Mouse (Mus musculus) ES-E14 (cell line): ENCODE data around the gene Pou2f3. TPM values are rescaled to one million over a fixed set of nuclear protein-coding genes. Genes with fewer than 3 reads are reported as not detected.

Source experiments
- DNase-seq: peaks from one replicate; pipeline ENCODE4 v3.0.0-alpha.2; 2013; ENCODE audit warnings: low read depth, low spot score
- H3K27ac ChIP-seq: 2 replicates; pipeline ENCODE4 v1.5.1; 2012; ENCODE audit warnings: low read depth, mild to moderate bottlenecking, low read length, moderate library complexity, mixed read lengths; ENCODE audit not compliant: poor library complexity, insufficient read depth, severe bottlenecking
- H3K36me3 ChIP-seq: 2 replicates; pipeline ENCODE4 v1.6.1; 2012; ENCODE audit warnings: mild to moderate bottlenecking, low read length, moderate library complexity, mixed read lengths; ENCODE audit not compliant: control insufficient read depth, poor library complexity, insufficient read depth, severe bottlenecking
- H3K4me1 ChIP-seq, 2 experiments: fragments of 150-350 bp in 1 of 2; sonication (generic) in 1 of 2; 2 replicates each; pipeline ENCODE4 v1.6.1; 2012; ENCODE audit warnings: low read length in 2 of 2, mild to moderate bottlenecking in 1 of 2, mixed read lengths in 1 of 2; ENCODE audit not compliant: control insufficient read depth in 2 of 2, insufficient read depth in 2 of 2, poor library complexity in 1 of 2
- H3K4me3 ChIP-seq, 2 experiments: fragments of 150-350 bp in 1 of 2; sonication (generic) in 1 of 2; 2 replicates each; pipeline ENCODE4 v1.5.1; 2012; ENCODE audit warnings: low read length in 2 of 2, low read depth in 1 of 2, mild to moderate bottlenecking in 1 of 2, mixed read lengths in 1 of 2; ENCODE audit not compliant: insufficient read depth in 1 of 2, poor library complexity in 1 of 2, severe bottlenecking in 1 of 2
- H3K9ac ChIP-seq: 2 replicates; pipeline ENCODE4 v1.6.1; 2012; ENCODE audit warnings: low read depth, mild to moderate bottlenecking, low read length, mixed read lengths; ENCODE audit not compliant: poor library complexity, insufficient read depth, severe bottlenecking
- H3K9me3 ChIP-seq: fragments of 150-350 bp; sonication (generic); 2 replicates; pipeline ENCODE4 v1.6.1; 2012; ENCODE audit warnings: low read depth, mild to moderate bottlenecking, low read length; ENCODE audit not compliant: control insufficient read depth, insufficient read depth
- CHD2 ChIP-seq: IDR thresholded peaks from 2 replicates; pipeline ENCODE4 v1.6.1; 2014; ENCODE audit warnings: mild to moderate bottlenecking, low read depth, low read length, inconsistent platforms
- HCFC1 ChIP-seq: IDR thresholded peaks from 2 replicates; pipeline ENCODE4 v1.6.1; 2012; ENCODE audit warnings: low read length, inconsistent platforms, borderline replicate concordance; ENCODE audit not compliant: insufficient read depth
- MAFK ChIP-seq: IDR thresholded peaks from 2 replicates; pipeline ENCODE4 v1.6.1; 2014; ENCODE audit warnings: mild to moderate bottlenecking, low read depth, low read length, inconsistent platforms; ENCODE audit not compliant: insufficient read depth
- ZC3H11A ChIP-seq: IDR thresholded peaks from 2 replicates; pipeline ENCODE4 v1.6.1; 2012; ENCODE audit warnings: low read depth, mild to moderate bottlenecking, inconsistent platforms, low read length, borderline replicate concordance
- ZNF384 ChIP-seq: IDR thresholded peaks from 2 replicates; pipeline ENCODE4 v1.6.1; 2012; ENCODE audit warnings: low read depth, low read length, inconsistent platforms
- in situ Hi-C, 2 experiments: fragments of 600-800 bp; cut with MboI; formaldehyde crosslinking; loops; one replicate each; pipeline ENCODE4 v1.15.1; 2025; ENCODE audit warnings: low sequenced_read_pairs in 2 of 2, inconsistent platforms in 1 of 2; ENCODE audit not compliant: unreplicated experiment in 2 of 2
- total RNA-seq: library from RNA; depleted of rRNA; stranded (reverse); fragments of 300-350 nt; gene quantifications from 2 replicates; pipeline ENCODE4 v1.2.3, GENCODE M21; 2012; rRNA removed

Pou2f3 gene
- total RNA-seq: 0.58 and 1.5 TPM in 2 replicates

- in situ Hi-C loops: loop anchor here in 1 of 2 experiments (5.0 to 10.0 kb wide), 2 partner anchors 68 to 205 kb away; no protein-coding TSS in a partner anchor
- Histone ChIP-seq H3K36me3 (no peaks in the 10 kb centered on the region), H3K9me3 (no peaks in the 10 kb centered on the region), H3K9ac (peak within 1 kb of the TSS; percentile 18; the same call in 1 of the 2 replicates), H3K4me1 (peaks cover 3 to 11% of the 10 kb centered on the region in 2 experiments; a peak in 3 of 4 replicates), H3K4me3 (no peak within 1 kb of the TSS; a peak in 1 of 4 replicates), H3K27ac (peak within 1 kb of the TSS; percentile 27; the same call in 1 of the 2 replicates)
- no peak for TF ChIP-seq MAFK
- TF ChIP-seq HCFC1: no peak
- no peak for TF ChIP-seq ZNF384
- peak; percentile 72 for DNase-seq
Observed at GRCm38 (mm10) chr9:43210190-43210682, at the start of gene Pou2f3. Gene Pou2f3, minus strand, starts transcription at chr9:43210369.

DNA sequence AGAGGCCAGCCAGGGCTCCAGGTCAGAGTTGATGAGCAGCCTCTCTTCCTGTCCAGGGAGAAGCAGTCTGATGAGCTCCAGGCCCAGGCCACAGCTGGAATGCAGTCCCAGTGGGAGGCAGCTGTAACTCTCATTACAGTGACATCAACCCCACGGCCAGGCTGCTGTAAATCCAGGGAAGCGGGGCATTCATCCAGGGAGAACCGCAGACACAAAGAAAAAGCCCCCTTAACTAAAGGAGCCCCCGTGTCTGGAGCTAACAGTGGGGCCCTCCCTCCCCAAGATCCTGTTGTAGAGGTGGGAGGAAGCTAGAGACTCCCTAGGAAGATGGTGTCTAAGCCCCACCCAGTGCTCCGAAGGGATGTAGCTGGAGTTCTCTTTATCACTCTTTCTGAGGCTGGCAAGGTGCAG, 43.1 kb upstream of the Pou2f3 start:
- in situ Hi-C loops: no loop called here
- no peak overlapping the region for H3K9ac ChIP-seq

DNA sequence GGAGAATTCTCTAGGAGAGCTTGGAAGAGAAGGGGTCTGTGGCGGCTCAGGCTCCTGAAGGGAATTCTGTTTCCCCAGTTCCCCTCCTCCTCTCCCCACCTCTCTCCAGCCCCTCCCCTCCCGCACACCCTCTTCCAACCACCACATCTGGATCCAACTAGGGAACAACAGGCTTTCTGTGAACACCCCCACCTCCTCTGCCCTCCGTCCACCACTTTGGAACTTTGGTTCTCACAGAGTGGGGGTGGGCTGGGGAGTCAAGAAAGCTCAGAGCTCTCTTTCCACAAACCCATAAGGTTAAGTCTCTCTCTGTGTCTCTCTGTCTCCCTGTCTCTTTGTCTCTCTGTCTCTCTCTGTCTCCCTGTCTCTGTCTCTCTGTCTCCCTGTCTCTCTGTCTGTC, 42.6 kb upstream of the Pou2f3 start:
- H3K4me1 ChIP-seq: peaks cover 2 to 7% of the 10 kb centered on the region in 2 experiments; a peak in 3 of 4 replicates
- H3K9me3 ChIP-seq: no peaks in the 10 kb centered on the region
- in situ Hi-C loops: no loop called here
- no peaks in the 10 kb centered on the region for H3K36me3 ChIP-seq
- no peak overlapping the region for H3K9ac ChIP-seq
- H3K4me3 ChIP-seq: no peak overlapping the region
- TF ChIP-seq ZC3H11A: no peak
- no peak for TF ChIP-seq ZNF384
- TF ChIP-seq HCFC1: no peak
- TF ChIP-seq CHD2: no peak
- no peak for TF ChIP-seq MAFK
- DNase-seq: no peak
- no peak overlapping the region for H3K27ac ChIP-seq

More for the DNA sequence above, 43.1 kb upstream of the Pou2f3 start:
- no peak for DNase-seq
- H3K4me1 ChIP-seq: peaks cover 2 to 7% of the 10 kb centered on the region in 2 experiments; a peak in 3 of 4 replicates
- H3K4me3 ChIP-seq: no peak overlapping the region
- TF ChIP-seq HCFC1 (no peak), ZC3H11A (no peak), CHD2 (no peak), ZNF384 (no peak), MAFK (no peak)
- no peak overlapping the region for H3K27ac ChIP-seq
- no peaks in the 10 kb centered on the region for H3K9me3 ChIP-seq
- no peaks in the 10 kb centered on the region for H3K36me3 ChIP-seq

GRCm38 (mm10) chr9:43251786-43252185, 41.6 kb upstream of the Pou2f3 start:
- TF ChIP-seq CHD2 (no peak), HCFC1 (no peak), MAFK (no peak), ZC3H11A (no peak), ZNF384 (no peak)
- H3K27ac ChIP-seq: no peak overlapping the region
- peaks cover 2 to 8% of the 10 kb centered on the region in 2 experiments; a peak in 3 of 4 replicates for H3K4me1 ChIP-seq

More at GRCm38 (mm10) chr9:43251786-43252185, 41.6 kb upstream of the Pou2f3 start:
- Histone ChIP-seq H3K4me3 (no peak overlapping the region), H3K9ac (no peak overlapping the region), H3K9me3 (no peaks in the 10 kb centered on the region), H3K36me3 (no peaks in the 10 kb centered on the region)
- DNase-seq: no peak
- in situ Hi-C loops: no loop called here
